Mouse (Mus musculus) hindbrain, embryonic 10.5 days (tissue): ENCODE measurements at regions not wholly inside any gene's neighbourhood (a gene's known extent, or its start where the extent isn't known, plus 50 kb on each side); places are given as distances from the start of the nearest gene placed in this dataset.
A peak's percentile ranks its signal among the peaks of the same experiment; 100 is the strongest.

Experiments
- DNase-seq: peaks from one replicate; pipeline ENCODE4 v3.0.0-alpha.2; 2017; ENCODE audit warnings: low spot score
- H3K27ac ChIP-seq: fragments of 300-500 bp; sonication (generic); 2 replicates; pipeline ENCODE4 v1.5.1; 2016; ENCODE audit warnings: mild to moderate bottlenecking, moderate library complexity
- H3K27me3 ChIP-seq: fragments of 300-500 bp; sonication (generic); 2 replicates; pipeline ENCODE4 v1.6.1; 2016; ENCODE audit warnings: mild to moderate bottlenecking; ENCODE audit not compliant: poor library complexity, insufficient read depth, severe bottlenecking
- H3K36me3 ChIP-seq: fragments of 300-500 bp; sonication (generic); 2 replicates; pipeline ENCODE4 v1.6.1; 2016; ENCODE audit warnings: mild to moderate bottlenecking, moderate library complexity
- H3K4me1 ChIP-seq: fragments of 300-500 bp; sonication (generic); replicated peaks from 2 replicates; pipeline ENCODE4 v1.6.1; 2016; ENCODE audit warnings: mild to moderate bottlenecking
- H3K4me3 ChIP-seq: fragments of 300-500 bp; sonication (generic); 2 replicates; pipeline ENCODE4 v1.5.1; 2016; ENCODE audit warnings: mild to moderate bottlenecking, moderate library complexity
- H3K9me3 ChIP-seq: fragments of 300-500 bp; sonication (generic); 2 replicates; pipeline ENCODE4 v1.6.1; 2016; ENCODE audit warnings: mild to moderate bottlenecking, moderate library complexity
- WGBS: fragments of 180-500 bp; shearing (Covaris S2); methylation state at CpG from one replicate; pipeline ENCODE4 v1.1.7; 2016; 5-methylcytosine and 5-hydroxymethylcytosine counted together

- Histone ChIP-seq H3K27ac (peak overlapping the region; percentile 88), H3K36me3 (no peaks in the 10 kb centered on the region), H3K27me3 (no peaks in the 10 kb centered on the region), H3K4me1 (peaks cover 72% of the 10 kb centered on the region), H3K4me3 (no peak overlapping the region), H3K9me3 (no peaks in the 10 kb centered on the region)
- WGBS: 37% methylated on average over 2 of the region's 2 CpGs
- no peak for DNase-seq
Measured at GRCm38 (mm10) chr14:24824351-24824750, 337.4 kb downstream of the Rps24 start.

- H3K27me3 ChIP-seq: 0 out of 2 replicates have a peak, but pooled peaks cover 3% of the 10 kb centered on the region
- H3K9me3 ChIP-seq: no peaks in the 10 kb centered on the region
- no peaks in the 10 kb centered on the region for H3K36me3 ChIP-seq
- peak overlapping the region; percentile 88 for H3K27ac ChIP-seq
- peak overlapping the region; percentile 14; the same call in 1 of the 2 replicates for H3K4me3 ChIP-seq
- 30% methylated on average over 11 of the region's 11 CpGs for WGBS
- peak; percentile 42 for DNase-seq
- H3K4me1 ChIP-seq: peaks cover 75% of the 10 kb centered on the region
Measured at GRCm38 (mm10) chr14:24825722-24826386, 338.9 kb downstream of the Rps24 start.

GRCm38 (mm10) chr14:24826471-24827337 is 339.8 kb downstream of the Rps24 start:
- DNase-seq: peak; percentile 81
- 18% methylated on average over 13 of the region's 13 CpGs for WGBS
- Histone ChIP-seq H3K36me3 (no peaks in the 10 kb centered on the region), H3K27me3 (0 out of 2 replicates have a peak, but pooled peaks cover 5% of the 10 kb centered on the region), H3K4me1 (peaks cover 79% of the 10 kb centered on the region), H3K27ac (peak overlapping the region; percentile 88), H3K4me3 (peak overlapping the region; percentile 14), H3K9me3 (no peaks in the 10 kb centered on the region)

- no peaks in the 10 kb centered on the region for H3K36me3 ChIP-seq
- 13% methylated on average over 8 of the region's 8 CpGs for WGBS
- peak overlapping the region; percentile 14; the same call in 1 of the 2 replicates for H3K4me3 ChIP-seq
- H3K27ac ChIP-seq: peak overlapping the region; percentile 88
- DNase-seq: peak; percentile 83
- no peaks in the 10 kb centered on the region for H3K9me3 ChIP-seq
- H3K4me1 ChIP-seq: peaks cover 86% of the 10 kb centered on the region
- H3K27me3 ChIP-seq: 0 out of 2 replicates have a peak, but pooled peaks cover 5% of the 10 kb centered on the region
Measured at GRCm38 (mm10) chr14:24827381-24828031, 340.6 kb downstream of the Rps24 start.

GRCm38 (mm10) chr14:24829001-24829400 is 342.1 kb downstream of the Rps24 start:
- peak overlapping the region; percentile 88 for H3K27ac ChIP-seq
- H3K4me1 ChIP-seq: peaks cover 88% of the 10 kb centered on the region
- DNase-seq: no peak
- H3K9me3 ChIP-seq: no peaks in the 10 kb centered on the region
- 39% methylated on average over 6 of the region's 6 CpGs for WGBS
- H3K36me3 ChIP-seq: no peaks in the 10 kb centered on the region
- H3K27me3 ChIP-seq: 0 out of 2 replicates have a peak, but pooled peaks cover 5% of the 10 kb centered on the region
- H3K4me3 ChIP-seq: no peak overlapping the region

GRCm38 (mm10) chr14:24833211-24833610 is 346.3 kb downstream of the Rps24 start:
- Histone ChIP-seq H3K27ac (peak overlapping the region; percentile 69), H3K9me3 (no peaks in the 10 kb centered on the region), H3K4me1 (peaks cover 56% of the 10 kb centered on the region), H3K4me3 (no peak overlapping the region), H3K27me3 (0 out of 2 replicates have a peak, but pooled peaks cover 5% of the 10 kb centered on the region), H3K36me3 (no peaks in the 10 kb centered on the region)
- DNase-seq: no peak
- 35% methylated on average over 2 of the region's 2 CpGs for WGBS

GRCm38 (mm10) chr14:24838219-24838618 is 351.3 kb downstream of the Rps24 start:
- Histone ChIP-seq H3K4me1 (peaks cover 53% of the 10 kb centered on the region), H3K4me3 (no peak overlapping the region), H3K27me3 (no peaks in the 10 kb centered on the region), H3K9me3 (no peaks in the 10 kb centered on the region), H3K27ac (peak overlapping the region; percentile 35), H3K36me3 (no peaks in the 10 kb centered on the region)
- WGBS: 85% methylated on average over 4 of the region's 4 CpGs
- DNase-seq: no peak

- H3K9me3 ChIP-seq: no peaks in the 10 kb centered on the region
- no peaks in the 10 kb centered on the region for H3K36me3 ChIP-seq
- no peak overlapping the region for H3K27ac ChIP-seq
- H3K27me3 ChIP-seq: no peaks in the 10 kb centered on the region
- H3K4me1 ChIP-seq: peaks cover 47% of the 10 kb centered on the region
- DNase-seq: no peak
- H3K4me3 ChIP-seq: no peak overlapping the region
- WGBS: 61% methylated on average over 4 of the region's 4 CpGs
Measured at GRCm38 (mm10) chr14:24839056-24839455, 352.1 kb downstream of the Rps24 start.

GRCm38 (mm10) chr14:24841715-24842496 is 355.0 kb downstream of the Rps24 start:
- Histone ChIP-seq H3K4me1 (peaks cover 43% of the 10 kb centered on the region), H3K27me3 (0 out of 2 replicates have a peak, but pooled peaks cover 4% of the 10 kb centered on the region), H3K36me3 (no peaks in the 10 kb centered on the region), H3K9me3 (no peaks in the 10 kb centered on the region), H3K27ac (peak overlapping the region; percentile 87), H3K4me3 (no peak overlapping the region)
- DNase-seq: peak; percentile 61
- WGBS: 40% methylated on average over 17 of the region's 17 CpGs

GRCm38 (mm10) chr14:24843626-24844025 is 356.7 kb downstream of the Rps24 start:
- DNase-seq: no peak
- Histone ChIP-seq H3K9me3 (no peaks in the 10 kb centered on the region), H3K4me1 (peaks cover 35% of the 10 kb centered on the region), H3K27me3 (0 out of 2 replicates have a peak, but pooled peaks cover 4% of the 10 kb centered on the region), H3K4me3 (no peak overlapping the region), H3K36me3 (no peaks in the 10 kb centered on the region), H3K27ac (no peak overlapping the region)
- 81% methylated on average over 4 of the region's 4 CpGs for WGBS

- H3K9me3 ChIP-seq: no peaks in the 10 kb centered on the region
- no peak overlapping the region for H3K4me3 ChIP-seq
- 2% methylated on average over 1 of the region's 1 CpGs for WGBS
- peaks cover 3% of the 10 kb centered on the region; the same call in 1 of the 2 replicates for H3K27me3 ChIP-seq
- DNase-seq: no peak
- no peaks in the 10 kb centered on the region for H3K36me3 ChIP-seq
- no peak overlapping the region for H3K27ac ChIP-seq
- peaks cover 14% of the 10 kb centered on the region for H3K4me1 ChIP-seq
Measured at GRCm38 (mm10) chr14:24850491-24850890, 363.6 kb downstream of the Rps24 start.

GRCm38 (mm10) chr14:24854459-24854858 is 367.5 kb downstream of the Rps24 start:
- H3K27ac ChIP-seq: no peak overlapping the region
- 72% methylated on average over 4 of the region's 4 CpGs for WGBS
- H3K4me1 ChIP-seq: peaks cover 14% of the 10 kb centered on the region
- DNase-seq: no peak
- H3K4me3 ChIP-seq: no peak overlapping the region
- H3K27me3 ChIP-seq: peaks cover 4% of the 10 kb centered on the region; the same call in 1 of the 2 replicates
- no peaks in the 10 kb centered on the region for H3K9me3 ChIP-seq
- H3K36me3 ChIP-seq: no peaks in the 10 kb centered on the region
